Mouse (Mus musculus): ENCODE measurements around the gene Fkbp7. TPM values are rescaled to one million over a fixed set of nuclear protein-coding genes. Genes with fewer than 3 reads are reported as not detected.
A peak's percentile ranks its signal among the peaks of the same experiment; 100 is the strongest.

Gene Fkbp7
- 20.8 and 24.1 TPM in 2 replicates for polyA plus RNA-seq (2015; fragmentation: Nextera tagmentation; extraction: Ambion mirVana)

- peak within 1 kb of the TSS; percentile 59 for H3K4me2 ChIP-seq
- H3K4me1 ChIP-seq, result peaks cover 44% of the 10 kb centered on the region
- H3K9ac ChIP-seq (replicated peaks), result peak within 1 kb of the TSS; percentile 37
- peak within 1 kb of the TSS; percentile 79 for H3K27ac ChIP-seq (replicated peaks)
- H3K4me3 ChIP-seq (replicated peaks), result peak within 1 kb of the TSS; percentile 43
- H3K9me3 ChIP-seq (replicated peaks), result no peaks in the 10 kb centered on the region
- H3K36me3 ChIP-seq, result no peaks in the 10 kb centered on the region
- ATAC-seq (ENCODE audit: low FRiP score), result peak; percentile 92
- WGBS, result under 1% methylated on average over 17 of the region's 17 CpGs
- H3K27me3 ChIP-seq (replicated peaks), result no peaks in the 10 kb centered on the region
These were observed at the start of gene Fkbp7 for GRCm38 (mm10) chr2:76672966-76673392. Fkbp7 (minus strand) TSS chr2:76673116.

DNA sequence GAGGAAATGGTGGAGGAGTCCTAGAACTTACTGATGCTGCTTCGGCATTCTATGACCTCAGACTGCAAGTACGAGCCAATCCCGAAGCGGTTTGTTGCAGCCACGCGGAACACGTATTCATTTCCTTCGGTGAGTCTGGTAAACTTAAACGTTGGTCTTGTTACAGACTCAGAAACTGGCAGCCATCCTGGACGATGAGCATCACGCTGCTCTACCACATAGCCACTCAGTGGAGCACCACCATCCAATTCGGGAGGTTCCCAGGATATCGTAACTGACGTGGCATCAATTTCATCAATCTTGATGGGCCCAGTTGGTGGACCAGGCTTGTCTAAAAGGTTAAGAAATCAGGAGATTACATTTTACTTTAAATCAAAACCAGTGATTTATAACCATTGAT, 46.7 kb upstream of the Fkbp7 start:
- WGBS, result 97% methylated on average over 14 of the region's 14 CpGs
- no peak for ATAC-seq (ENCODE audit: low FRiP score)
- H3K4me1 ChIP-seq, result no peaks in the 10 kb centered on the region

DNA sequence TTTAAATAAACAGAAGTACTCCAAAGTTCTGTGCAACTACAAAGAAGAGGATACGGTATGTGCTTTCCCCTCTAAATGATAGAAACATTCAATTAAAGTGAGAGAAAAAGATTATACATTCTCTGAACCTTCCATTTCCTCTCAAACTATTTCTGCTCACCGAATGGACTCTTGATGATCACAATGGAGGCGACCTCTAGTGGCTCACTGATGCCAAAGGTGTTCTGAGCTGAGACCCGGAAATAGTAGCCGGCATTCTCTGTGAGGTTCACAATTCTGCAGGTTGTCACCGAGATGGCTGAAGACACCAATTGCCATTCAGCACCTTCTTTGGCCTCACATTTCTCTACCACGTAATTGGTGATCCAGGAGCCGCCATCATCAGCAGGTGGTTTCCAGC, 42.1 kb upstream of the Fkbp7 start:
- Histone ChIP-seq H3K27ac (replicated peaks) (no peak overlapping the region), H3K4me1 (no peaks in the 10 kb centered on the region), H3K9me3 (replicated peaks) (peaks cover 40% of the 10 kb centered on the region), H3K27me3 (replicated peaks) (no peaks in the 10 kb centered on the region), H3K4me3 (replicated peaks) (no peak overlapping the region), H3K9ac (replicated peaks) (no peak overlapping the region), H3K36me3 (peaks cover 87% of the 10 kb centered on the region), H3K4me2 (no peak overlapping the region)
- no peak for ATAC-seq (ENCODE audit: low FRiP score)
- WGBS, result 76% methylated on average over 8 of the region's 8 CpGs

More for the DNA sequence above, 46.7 kb upstream of the Fkbp7 start:
- H3K4me2 ChIP-seq, result no peak overlapping the region
- H3K27ac ChIP-seq (replicated peaks), result no peak overlapping the region
- H3K27me3 ChIP-seq (replicated peaks), result no peaks in the 10 kb centered on the region
- peaks cover 71% of the 10 kb centered on the region for H3K36me3 ChIP-seq
- H3K9ac ChIP-seq (replicated peaks), result no peak overlapping the region
- H3K9me3 ChIP-seq (replicated peaks), result peaks cover 40% of the 10 kb centered on the region
- no peak overlapping the region for H3K4me3 ChIP-seq (replicated peaks)

DNA sequence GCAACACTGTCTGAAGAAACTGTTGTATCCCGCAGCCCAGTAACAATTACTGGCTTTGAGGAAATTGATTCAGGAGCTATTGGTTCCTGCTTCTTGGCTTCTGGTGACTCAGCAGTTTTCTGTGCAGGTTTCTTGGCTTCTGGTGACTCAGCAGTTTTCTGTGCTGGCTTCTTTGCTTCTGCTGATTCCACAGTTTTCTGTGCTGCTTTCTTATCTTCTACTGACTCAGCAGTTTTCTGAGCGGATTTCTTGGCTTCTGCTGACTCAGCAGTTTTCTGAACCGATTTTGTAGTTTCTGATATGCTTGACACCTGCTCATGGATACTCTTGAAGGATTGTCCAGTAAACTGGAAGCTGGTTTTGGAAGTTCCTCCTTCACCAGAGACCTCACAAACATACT, 35.6 kb upstream of the Fkbp7 start:
- Histone ChIP-seq H3K4me2 (no peak overlapping the region), H3K9me3 (replicated peaks) (peaks cover 27% of the 10 kb centered on the region), H3K27ac (replicated peaks) (no peak overlapping the region), H3K9ac (replicated peaks) (no peak overlapping the region), H3K36me3 (peaks cover 42% of the 10 kb centered on the region), H3K4me3 (replicated peaks) (no peak overlapping the region), H3K4me1 (no peaks in the 10 kb centered on the region), H3K27me3 (replicated peaks) (no peaks in the 10 kb centered on the region)
- no peak for ATAC-seq (ENCODE audit: low FRiP score)
- 95% methylated on average over 3 of the region's 3 CpGs for WGBS

DNA sequence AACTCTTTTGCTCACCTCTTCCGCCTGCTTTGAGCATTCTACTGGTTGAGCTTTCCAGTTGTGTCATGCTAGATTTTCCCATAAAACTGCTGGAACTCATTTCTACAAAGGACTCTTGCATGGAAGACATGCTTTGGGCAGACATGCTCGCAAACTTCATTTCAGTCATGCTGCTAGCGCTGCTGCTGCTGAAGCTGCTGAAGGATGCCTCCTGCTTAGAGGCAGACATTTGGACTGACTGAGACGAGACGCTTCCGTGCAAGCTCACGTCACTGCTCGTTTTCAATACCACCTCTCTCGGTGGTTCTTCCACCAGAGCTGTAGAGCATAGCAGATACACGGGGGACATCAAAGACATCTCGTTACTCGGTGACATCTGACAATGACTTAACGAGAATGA, 32.7 kb upstream of the Fkbp7 start:
- Histone ChIP-seq H3K9ac (replicated peaks) (no peak overlapping the region), H3K36me3 (peaks cover 20% of the 10 kb centered on the region), H3K9me3 (replicated peaks) (peaks cover 13% of the 10 kb centered on the region), H3K4me3 (replicated peaks) (no peak overlapping the region), H3K27ac (replicated peaks) (no peak overlapping the region), H3K4me1 (no peaks in the 10 kb centered on the region), H3K27me3 (replicated peaks) (no peaks in the 10 kb centered on the region), H3K4me2 (no peak overlapping the region)
- no peak for ATAC-seq (ENCODE audit: low FRiP score)
- WGBS, result 90% methylated on average over 13 of the region's 13 CpGs

- 88% methylated on average over 5 of the region's 5 CpGs for WGBS
- Histone ChIP-seq H3K4me3 (replicated peaks) (no peak overlapping the region), H3K27ac (replicated peaks) (no peak overlapping the region), H3K9me3 (replicated peaks) (no peaks in the 10 kb centered on the region), H3K36me3 (peaks cover 17% of the 10 kb centered on the region), H3K27me3 (replicated peaks) (no peaks in the 10 kb centered on the region), H3K9ac (replicated peaks) (no peak overlapping the region), H3K4me2 (no peak overlapping the region), H3K4me1 (no peaks in the 10 kb centered on the region)
- no peak for ATAC-seq (ENCODE audit: low FRiP score)
These were observed 29.8 kb upstream of the Fkbp7 start for GRCm38 (mm10) chr2:76702751-76703150.

DNA sequence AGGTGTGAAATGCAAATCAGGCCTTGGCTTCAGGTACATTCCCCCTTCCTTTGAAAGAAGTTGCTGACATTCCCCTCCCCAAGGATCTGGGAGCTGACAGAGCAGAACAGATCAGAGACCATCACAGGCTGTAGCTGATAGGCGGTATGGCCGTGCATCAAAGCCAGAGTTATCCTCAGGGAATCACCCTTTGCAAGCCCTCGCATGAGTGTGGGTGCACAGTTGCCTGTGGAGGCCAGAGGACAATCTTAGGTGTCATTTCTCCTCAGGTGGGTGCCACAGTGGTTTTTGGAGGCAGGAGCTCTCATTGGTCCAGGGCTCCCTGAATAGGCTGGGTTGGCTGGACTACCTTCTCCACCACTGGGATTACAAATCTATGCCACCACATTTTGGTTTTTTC, 29.3 kb upstream of the Fkbp7 start:
- H3K27ac ChIP-seq (replicated peaks), result no peak overlapping the region
- H3K36me3 ChIP-seq, result peaks cover 19% of the 10 kb centered on the region
- WGBS, result 97% methylated on average over 3 of the region's 3 CpGs
- H3K4me3 ChIP-seq (replicated peaks), result no peak overlapping the region
- no peak overlapping the region for H3K4me2 ChIP-seq
- H3K4me1 ChIP-seq, result no peaks in the 10 kb centered on the region
- no peaks in the 10 kb centered on the region for H3K9me3 ChIP-seq (replicated peaks)
- no peak for ATAC-seq (ENCODE audit: low FRiP score)
- no peaks in the 10 kb centered on the region for H3K27me3 ChIP-seq (replicated peaks)
- no peak overlapping the region for H3K9ac ChIP-seq (replicated peaks)

GRCm38 (mm10) chr2:76695290-76695689, 22.4 kb upstream of the Fkbp7 start:
- H3K4me1 ChIP-seq, result no peaks in the 10 kb centered on the region
- H3K4me3 ChIP-seq (replicated peaks), result no peak overlapping the region
- H3K9ac ChIP-seq (replicated peaks), result no peak overlapping the region
- H3K9me3 ChIP-seq (replicated peaks), result no peaks in the 10 kb centered on the region
- H3K27me3 ChIP-seq (replicated peaks), result no peaks in the 10 kb centered on the region
- peaks cover 59% of the 10 kb centered on the region for H3K36me3 ChIP-seq
- 89% methylated on average over 6 of the region's 6 CpGs for WGBS
- no peak overlapping the region for H3K27ac ChIP-seq (replicated peaks)
- ATAC-seq (ENCODE audit: low FRiP score), result no peak
- no peak overlapping the region for H3K4me2 ChIP-seq

DNA sequence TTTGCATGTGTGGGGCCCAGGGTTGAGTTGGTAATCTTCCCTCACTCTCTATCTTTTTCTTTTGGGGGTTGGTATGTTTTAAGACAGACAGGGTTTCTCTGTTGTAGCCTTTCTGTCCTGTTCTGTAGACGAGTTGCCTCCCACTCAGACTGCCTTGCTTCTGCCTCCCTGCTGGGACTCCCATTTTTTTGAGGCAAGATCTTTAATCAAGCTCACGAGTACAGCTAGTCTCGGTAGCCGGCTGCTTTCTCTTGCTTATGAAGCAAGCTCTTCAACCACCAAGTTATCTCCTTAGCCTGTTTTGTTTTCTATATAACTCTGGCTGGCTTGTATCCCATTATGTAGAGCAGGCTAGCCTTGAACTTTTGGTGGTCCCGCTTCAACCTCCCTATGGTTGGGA, 20.8 kb upstream of the Fkbp7 start:
- ATAC-seq (ENCODE audit: low FRiP score), result no peak
- 89% methylated on average over 5 of the region's 5 CpGs for WGBS
- no peaks in the 10 kb centered on the region for H3K27me3 ChIP-seq (replicated peaks)
- no peak overlapping the region for H3K9ac ChIP-seq (replicated peaks)
- no peak overlapping the region for H3K4me2 ChIP-seq
- H3K4me3 ChIP-seq (replicated peaks), result no peak overlapping the region
- H3K4me1 ChIP-seq, result no peaks in the 10 kb centered on the region
- H3K27ac ChIP-seq (replicated peaks), result no peak overlapping the region
- no peaks in the 10 kb centered on the region for H3K9me3 ChIP-seq (replicated peaks)
- H3K36me3 ChIP-seq, result peaks cover 56% of the 10 kb centered on the region

DNA sequence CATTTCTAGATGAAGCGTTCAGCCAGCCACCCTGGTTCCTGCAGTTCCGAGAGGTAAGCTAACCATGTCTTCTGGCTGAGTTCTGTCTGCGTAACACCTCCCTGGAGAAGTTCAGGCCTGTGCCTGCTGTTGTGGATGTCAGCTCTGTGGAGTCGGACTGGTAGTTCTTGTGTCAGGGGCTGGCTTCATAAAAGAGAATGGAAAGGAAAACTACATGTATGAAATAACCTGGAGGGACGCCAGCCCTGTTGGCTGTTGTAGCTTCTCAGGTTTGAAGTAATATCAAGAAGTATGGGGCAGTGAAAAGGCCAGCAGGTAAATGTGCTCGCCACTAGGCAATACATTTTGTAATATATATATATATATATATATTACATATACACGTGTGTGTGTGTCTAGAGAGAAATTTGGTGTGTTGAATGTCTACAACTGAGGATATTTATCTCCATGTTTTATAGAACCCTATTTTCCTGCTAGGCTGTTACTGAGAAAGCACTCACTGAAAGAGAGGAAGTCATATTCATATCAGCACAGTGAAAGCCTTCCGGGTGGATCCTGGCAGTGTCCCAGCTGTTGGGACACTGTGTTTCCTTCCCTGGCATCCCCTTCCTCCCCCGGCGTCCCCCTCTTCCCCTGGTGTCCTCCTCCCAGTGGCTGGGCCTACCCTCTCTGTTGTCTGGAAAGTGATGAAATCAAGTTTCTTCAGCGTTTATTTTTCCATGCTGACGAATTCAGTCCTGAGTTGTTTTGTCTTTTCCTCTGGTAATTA, 17.7 kb upstream of the Fkbp7 start:
- no peak overlapping the region for H3K4me2 ChIP-seq
- H3K27ac ChIP-seq (replicated peaks), result no peak overlapping the region
- ATAC-seq (ENCODE audit: low FRiP score), result no peak
- H3K4me3 ChIP-seq (replicated peaks), result no peak overlapping the region
- peaks cover 71% of the 10 kb centered on the region for H3K36me3 ChIP-seq
- 87% methylated on average over 12 of the region's 12 CpGs for WGBS
- no peaks in the 10 kb centered on the region for H3K4me1 ChIP-seq
- no peaks in the 10 kb centered on the region for H3K9me3 ChIP-seq (replicated peaks)
- H3K27me3 ChIP-seq (replicated peaks), result no peaks in the 10 kb centered on the region
- H3K9ac ChIP-seq (replicated peaks), result no peak overlapping the region

GRCm38 (mm10) chr2:76688162-76688561, 15.2 kb upstream of the Fkbp7 start:
- H3K9me3 ChIP-seq (replicated peaks), result no peaks in the 10 kb centered on the region
- H3K4me1 ChIP-seq, result no peaks in the 10 kb centered on the region
- peaks cover 70% of the 10 kb centered on the region for H3K36me3 ChIP-seq
- H3K9ac ChIP-seq (replicated peaks), result no peak overlapping the region
- no peak for ATAC-seq (ENCODE audit: low FRiP score)
- no peaks in the 10 kb centered on the region for H3K27me3 ChIP-seq (replicated peaks)
- no peak overlapping the region for H3K27ac ChIP-seq (replicated peaks)
- WGBS, result 38% methylated on average over 7 of the region's 7 CpGs
- H3K4me3 ChIP-seq (replicated peaks), result no peak overlapping the region
- no peak overlapping the region for H3K4me2 ChIP-seq

GRCm38 (mm10) chr2:76687608-76688007, 14.7 kb upstream of the Fkbp7 start:
- Histone ChIP-seq H3K27me3 (replicated peaks) (no peaks in the 10 kb centered on the region), H3K4me2 (no peak overlapping the region), H3K27ac (replicated peaks) (no peak overlapping the region), H3K4me1 (no peaks in the 10 kb centered on the region), H3K9ac (replicated peaks) (no peak overlapping the region), H3K36me3 (peaks cover 70% of the 10 kb centered on the region), H3K4me3 (replicated peaks) (no peak overlapping the region), H3K9me3 (replicated peaks) (no peaks in the 10 kb centered on the region)
- WGBS, result 63% methylated on average over 3 of the region's 3 CpGs
- no peak for ATAC-seq (ENCODE audit: low FRiP score)
